Mouse (Mus musculus) stomach, postnatal 0 days (tissue): Measurements from ENCODE around the gene Tmem169.

Experiments
- CTCF ChIP-seq: IDR thresholded peaks from 2 replicates; pipeline ENCODE4 v1.5.1; 2016; ENCODE audit warnings: antibody characterized with exemption, low read depth, mild to moderate bottlenecking, moderate library complexity
- EP300 ChIP-seq: optimal IDR thresholded peaks from 2 replicates; pipeline ENCODE3; 2016; ENCODE audit warnings: antibody characterized with exemption

- TF ChIP-seq CTCF (no peak), EP300 (no peak)
These were observed 42.1 kb downstream of the Tmem169 start for GRCm38 (mm10) chr1:72326162-72326821.
